Mouse (Mus musculus): Measurements from ENCODE around the gene Stap2. TPM values are rescaled to one million over a fixed set of nuclear protein-coding genes. Genes with fewer than 3 reads are reported as not detected.

Stap2 gene
- polyA plus RNA-seq, 1 experiment: 0.98 TPM

- Histone ChIP-seq H3K27ac (ENCODE audit: insufficient read depth, low read depth, low read length) (no peak overlapping the region), H3K4me1 (ENCODE audit: control insufficient read depth, insufficient read depth, low read length) (peaks cover 89% of the 10 kb centered on the region), H3K4me3 (ENCODE audit: insufficient read depth, low read length) (no peak overlapping the region)
- TF ChIP-seq POLR2A (IDR thresholded peaks at IDR 0.05; ENCODE audit: borderline replicate concordance, low read depth, low read length): no peak
- TF ChIP-seq CTCF (IDR thresholded peaks at IDR 0.05; ENCODE audit: low read depth, low read length): no peak
These were observed 21.5 kb upstream of the Stap2 start for GRCm38 (mm10) chr17:56026881-56027280.

GRCm38 (mm10) chr17:56026303-56026702 lies 20.9 kb upstream of the Stap2 start:
- TF ChIP-seq CTCF (IDR thresholded peaks at IDR 0.05; ENCODE audit: low read depth, low read length) (no peak), POLR2A (IDR thresholded peaks at IDR 0.05; ENCODE audit: borderline replicate concordance, low read depth, low read length) (no peak)
- Histone ChIP-seq H3K27ac (ENCODE audit: insufficient read depth, low read depth, low read length) (no peak overlapping the region), H3K4me3 (ENCODE audit: insufficient read depth, low read length) (no peak overlapping the region), H3K4me1 (ENCODE audit: control insufficient read depth, insufficient read depth, low read length) (peaks cover 91% of the 10 kb centered on the region)

- H3K4me3 ChIP-seq (ENCODE audit: insufficient read depth, low read length): no peak overlapping the region
- H3K27ac ChIP-seq (ENCODE audit: insufficient read depth, low read depth, low read length): no peak overlapping the region
- TF ChIP-seq CTCF (IDR thresholded peaks at IDR 0.05; ENCODE audit: low read depth, low read length) (no peak), POLR2A (IDR thresholded peaks at IDR 0.05; ENCODE audit: borderline replicate concordance, low read depth, low read length) (no peak)
- H3K4me1 ChIP-seq (ENCODE audit: control insufficient read depth, insufficient read depth, low read length): peaks cover 85% of the 10 kb centered on the region
These were observed 19.5 kb upstream of the Stap2 start for GRCm38 (mm10) chr17:56024931-56025330.

- TF ChIP-seq POLR2A (IDR thresholded peaks at IDR 0.05; ENCODE audit: borderline replicate concordance, low read depth, low read length) (no peak), CTCF (IDR thresholded peaks at IDR 0.05; ENCODE audit: low read depth, low read length) (no peak)
- no peak overlapping the region for H3K4me3 ChIP-seq (ENCODE audit: insufficient read depth, low read length)
- H3K4me1 ChIP-seq (ENCODE audit: control insufficient read depth, insufficient read depth, low read length): peaks cover 81% of the 10 kb centered on the region
- peak overlapping the region; percentile 82 for H3K27ac ChIP-seq (ENCODE audit: insufficient read depth, low read depth, low read length)
These were observed 19.1 kb upstream of the Stap2 start for GRCm38 (mm10) chr17:56024476-56024875.

GRCm38 (mm10) chr17:56023386-56023785 lies 18.0 kb upstream of the Stap2 start:
- H3K4me3 ChIP-seq (ENCODE audit: insufficient read depth, low read length): no peak overlapping the region
- peak overlapping the region; percentile 82 for H3K27ac ChIP-seq (ENCODE audit: insufficient read depth, low read depth, low read length)
- TF ChIP-seq CTCF (IDR thresholded peaks at IDR 0.05; ENCODE audit: low read depth, low read length) (no peak), POLR2A (IDR thresholded peaks at IDR 0.05; ENCODE audit: borderline replicate concordance, low read depth, low read length) (no peak)
- H3K4me1 ChIP-seq (ENCODE audit: control insufficient read depth, insufficient read depth, low read length): peaks cover 70% of the 10 kb centered on the region

- no peak for TF ChIP-seq POLR2A (IDR thresholded peaks at IDR 0.05; ENCODE audit: borderline replicate concordance, low read depth, low read length)
- no peak for TF ChIP-seq CTCF (IDR thresholded peaks at IDR 0.05; ENCODE audit: low read depth, low read length)
- Histone ChIP-seq H3K4me3 (ENCODE audit: insufficient read depth, low read length) (no peak overlapping the region), H3K27ac (ENCODE audit: insufficient read depth, low read depth, low read length) (peak overlapping the region; percentile 82), H3K4me1 (ENCODE audit: control insufficient read depth, insufficient read depth, low read length) (peaks cover 65% of the 10 kb centered on the region)
These were observed 17.6 kb upstream of the Stap2 start for GRCm38 (mm10) chr17:56022989-56023290.

GRCm38 (mm10) chr17:56022131-56022988 lies 17.0 kb upstream of the Stap2 start:
- Histone ChIP-seq H3K4me3 (ENCODE audit: insufficient read depth, low read length) (no peak overlapping the region), H3K4me1 (ENCODE audit: control insufficient read depth, insufficient read depth, low read length) (peaks cover 60% of the 10 kb centered on the region), H3K27ac (ENCODE audit: insufficient read depth, low read depth, low read length) (peak overlapping the region; percentile 82)
- no peak for TF ChIP-seq CTCF (IDR thresholded peaks at IDR 0.05; ENCODE audit: low read depth, low read length)
- TF ChIP-seq POLR2A (IDR thresholded peaks at IDR 0.05; ENCODE audit: borderline replicate concordance, low read depth, low read length): no peak

- peaks cover 49% of the 10 kb centered on the region for H3K4me1 ChIP-seq (ENCODE audit: control insufficient read depth, insufficient read depth, low read length)
- H3K27ac ChIP-seq (ENCODE audit: insufficient read depth, low read depth, low read length): peak overlapping the region; percentile 82; the same call in 1 of the 2 replicates
- no peak overlapping the region for H3K4me3 ChIP-seq (ENCODE audit: insufficient read depth, low read length)
- TF ChIP-seq CTCF (IDR thresholded peaks at IDR 0.05; ENCODE audit: low read depth, low read length) (no peak), POLR2A (IDR thresholded peaks at IDR 0.05; ENCODE audit: borderline replicate concordance, low read depth, low read length) (no peak)
These were observed 16.0 kb upstream of the Stap2 start for GRCm38 (mm10) chr17:56021161-56021910.

GRCm38 (mm10) chr17:56020400-56021084 lies 15.2 kb upstream of the Stap2 start:
- TF ChIP-seq POLR2A (IDR thresholded peaks at IDR 0.05; ENCODE audit: borderline replicate concordance, low read depth, low read length): no peak
- no peak for TF ChIP-seq CTCF (IDR thresholded peaks at IDR 0.05; ENCODE audit: low read depth, low read length)
- peaks cover 42% of the 10 kb centered on the region for H3K4me1 ChIP-seq (ENCODE audit: control insufficient read depth, insufficient read depth, low read length)
- H3K4me3 ChIP-seq (ENCODE audit: insufficient read depth, low read length): no peak overlapping the region
- H3K27ac ChIP-seq (ENCODE audit: insufficient read depth, low read depth, low read length): no peak overlapping the region

All from bone marrow macrophage, adult 2 months (primary cell).